In genomic region chr3:103314291-103314690, GRCm38 (mm10) we compare ENCODE assay signal across 22 mouse cellular contexts. TPM values are rescaled to one million over a fixed set of nuclear protein-coding genes. Genes with fewer than 3 reads are reported as not detected.
DNase-seq lines count a peak whose midpoint lies in the region; ATAC-seq and TF ChIP-seq lines count a peak whose summit lies in the region.
"Had no signal": no experiment of that assay in that cellular context is flagged by ENCODE, and none has a peak within 500 bp of the region (broad histone marks: within the 10 kb centered on the region; RNA-seq: fewer than 3 reads in every experiment).

No protein-coding gene starts in this region.

- H3K4me2 ChIP-seq in CH12.LX (ENCODE audit: insufficient read depth, low read depth, poor library complexity, severe bottlenecking), result no peak overlapping the region; the same call in 1 of the 2 replicates
- H3K4me2 ChIP-seq: forebrain, embryonic 13.5 days; hindbrain, embryonic 13.5 days had no signal

- peaks cover 29% of the 10 kb centered on the region for H3K4me1 ChIP-seq in megakaryocyte, embryonic 14.5 days
- peaks cover 2 to 11% of the 10 kb centered on the region in 2 experiments; a peak in 2 of 4 replicates for H3K4me1 ChIP-seq in CH12.LX (ENCODE audit: control insufficient read depth in 1 of 2, insufficient read depth in 2 of 2)
- H3K4me1 ChIP-seq: embryonic facial prominence, embryonic 10.5 days; forebrain, embryonic 13.5 days; heart, embryonic 10.5 days had no signal

- TF ChIP-seq CTCF in CH12.LX (conservative IDR thresholded peaks at IDR 0.05 in 1 of 2, IDR thresholded peaks at IDR 0.05 in 1 of 2; ENCODE audit: low read depth in 2 of 2, low read length in 2 of 2), result no peak

- no peak for TF ChIP-seq POLR2A in CH12.LX (IDR thresholded peaks at IDR 0.05; ENCODE audit: low read depth, low read length)

- in situ Hi-C loops in CH12.LX (cut with MboI; ENCODE audit: low pct_ligation_motif_present, low pct_unique_long_range_greater_than_20kb, low sequenced_read_pairs), result no loop called here

- no peak overlapping the region for H3K27ac ChIP-seq in CH12.LX (ENCODE audit: insufficient read depth, low read depth)
- H3K27ac ChIP-seq: embryonic facial prominence, embryonic 10.5 days; forebrain, embryonic 13.5 days; gastrocnemius, adult 2 months; heart, embryonic 10.5 days; hindbrain, embryonic 13.5 days had no signal

- dilution Hi-C loops in CH12.LX (cut with MboI; ENCODE audit: extremely low pct_ligation_motif_present, extremely low pct_unique_long_range_greater_than_20kb, low sequenced_read_pairs), result no loop called here

- H3K36me3 ChIP-seq in megakaryocyte, embryonic 14.5 days (replicated peaks; ENCODE audit: low read length), result peaks cover 68% of the 10 kb centered on the region
- H3K36me3 ChIP-seq in CH12.LX (replicated peaks in 1 of 2; ENCODE audit: control insufficient read depth in 1 of 2, insufficient read depth in 1 of 2, low read length in 1 of 2), result peaks cover 2 to 18% of the 10 kb centered on the region in 2 experiments

- H3K27me3 ChIP-seq in megakaryocyte, embryonic 14.5 days (replicated peaks), result no peaks in the 10 kb centered on the region
- H3K27me3 ChIP-seq in CH12.LX (replicated peaks), result no peaks in the 10 kb centered on the region
- H3K27me3 ChIP-seq: forebrain, embryonic 13.5 days; hindbrain, embryonic 13.5 days had no signal

- H3K9me3 ChIP-seq in megakaryocyte, embryonic 14.5 days, result no peaks in the 10 kb centered on the region
- H3K9me3 ChIP-seq in CH12.LX (replicated peaks; ENCODE audit: low read length), result no peaks in the 10 kb centered on the region
- H3K9me3 ChIP-seq: embryonic facial prominence, embryonic 10.5 days; forebrain, embryonic 13.5 days; heart, embryonic 10.5 days; hindbrain, embryonic 13.5 days had no signal

- H3K79me2 ChIP-seq in CH12.LX (replicated peaks; ENCODE audit: control insufficient read depth, extremely low read depth, insufficient read depth, poor library complexity, severe bottlenecking), result 0 out of 2 replicates have a peak, but pooled peaks cover 2% of the 10 kb centered on the region

- ATAC-seq in megakaryocyte, adult 5-6 weeks (ENCODE audit: poor library complexity, severe bottlenecking), result no peak
- ATAC-seq: forebrain, embryonic 13.5 days had no signal

- TF ChIP-seq RAD21 in CH12.LX (IDR thresholded peaks at IDR 0.05; ENCODE audit: low read depth, low read length), result no peak

- peak; percentile 6 for DNase-seq in CH12.LX (ENCODE audit: extremely low read depth)
- peak; percentile 45 for DNase-seq in induced T-regulatory cell, adult 2 months (ENCODE audit: low read depth)
- no peak for DNase-seq in urinary bladder, postnatal 14 days (ENCODE audit: low spot score)
- DNase-seq in cerebellum, adult 18-20 months, result no peak
- no peak for DNase-seq in right cerebral cortex, adult 18-20 months
- no peak for DNase-seq in cerebellum, adult 11 months
- DNase-seq: adrenal gland, adult 8-10 months; adrenal gland, postnatal 36 days; cerebellum, adult 9-11 months; cerebellum, postnatal 36 days; gastrocnemius, adult 2 months; gastrocnemius, postnatal 25 days; heart, adult 11 months; heart, postnatal 10 days; heart, postnatal 4 days; kidney, adult 18-20 months had no signal

- TF ChIP-seq EP300 in CH12.LX (IDR thresholded peaks at IDR 0.05; ENCODE audit: low read length), result 0 out of 2 replicates have a peak, but pooled peaks have one; percentile 12

- 0 out of 2 replicates have a peak overlapping the region, but pooled peaks have one; percentile 33 for H3K9ac ChIP-seq in CH12.LX (ENCODE audit: insufficient read depth, low read depth)
- H3K9ac ChIP-seq: forebrain, embryonic 13.5 days; hindbrain, embryonic 13.5 days had no signal

- H3K4me3 ChIP-seq in megakaryocyte, embryonic 14.5 days (replicated peaks), result peak overlapping the region; percentile 72
- H3K4me3 ChIP-seq in CH12.LX (replicated peaks in 1 of 3; ENCODE audit: low read depth in 2 of 3, low read length in 2 of 3, poor library complexity in 1 of 3), result no peak overlapping the region
- H3K4me3 ChIP-seq: embryonic facial prominence, embryonic 10.5 days; forebrain, embryonic 13.5 days; gastrocnemius, adult 2 months; heart, embryonic 10.5 days; hindbrain, embryonic 13.5 days had no signal

TF ChIP-seq in CH12.LX, 34 proteins besides CTCF, POLR2A, EP300 and RAD21:
- no peak for TF ChIP-seq ZKSCAN1 (IDR thresholded peaks at IDR 0.05; ENCODE audit: borderline replicate concordance, low read depth, low read length)
- no peak for TF ChIP-seq HCFC1 (IDR thresholded peaks at IDR 0.05; ENCODE audit: low read depth, low read length)
- no peak for TF ChIP-seq NELFE (IDR thresholded peaks at IDR 0.05; ENCODE audit: low read depth, low read length)
- TF ChIP-seq POLR2AphosphoS2 (IDR thresholded peaks at IDR 0.05; ENCODE audit: low read depth, low read length), result no peak
- no peak for TF ChIP-seq MEF2A (IDR thresholded peaks at IDR 0.05; ENCODE audit: borderline replicate concordance, low read depth, low read length)
- no peak for TF ChIP-seq ZC3H11A (IDR thresholded peaks at IDR 0.05; ENCODE audit: low read depth, low read length)
- peak; percentile 32; the same call in 1 of the 2 replicates for TF ChIP-seq IRF4 (IDR thresholded peaks at IDR 0.05; ENCODE audit: low read depth, low read length)
- no peak for TF ChIP-seq E2F4 (IDR thresholded peaks at IDR 0.05; ENCODE audit: insufficient replicate concordance, low read depth, low read length)
- 0 out of 2 replicates have a peak, but pooled peaks have one; percentile 10 for TF ChIP-seq BHLHE40 (IDR thresholded peaks at IDR 0.05; ENCODE audit: low read depth, low read length)
- TF ChIP-seq USF1 (IDR thresholded peaks at IDR 0.05; ENCODE audit: low read depth, low read length), result no peak
- TF ChIP-seq CHD1 (IDR thresholded peaks at IDR 0.05; ENCODE audit: low read depth, low read length), result no peak
- TF ChIP-seq MAZ (IDR thresholded peaks at IDR 0.05; ENCODE audit: low read depth, low read length), result no peak
- no peak for TF ChIP-seq CHD2 (IDR thresholded peaks at IDR 0.05; ENCODE audit: low read length)
- no peak for TF ChIP-seq MYC (IDR thresholded peaks at IDR 0.05; ENCODE audit: low read depth, low read length)
- TF ChIP-seq ETS1 (conservative IDR thresholded peaks at IDR 0.05; ENCODE audit: low read depth, low read length), result no peak; the same call in 1 of the 2 replicates

RNA-seq across cellular contexts. Expression of gene Trim33, which starts 35.2 kb away (rescaled TPM):
- polyA plus RNA-seq in megakaryocyte, embryonic 14.5 days (2012; ENCODE audit: insufficient read depth, low replicate concordance), result 0.53 and 1.3 TPM in 2 replicates
- 88.5 and 89.6 TPM in 2 replicates for total RNA-seq in megakaryocyte, adult 5-6 weeks (2015)
- 42.5 and 47.5 TPM in 2 replicates for total RNA-seq in megakaryocyte, adult 5-6 weeks (2017)
- total RNA-seq in CH12.LX (2012; rRNA removed), result 11.7 and 13.5 TPM in 2 replicates
- 28.0 and 28.1 TPM in 2 replicates for total RNA-seq in CH12.LX (2014; rRNA removed)
- 29.3 and 30.5 TPM in 2 replicates for polyA plus RNA-seq in CH12.LX (2012; ENCODE audit: insufficient read length, low read depth)

Comparison
In these comparisons a context has a peak if more than half of its experiments do, and no peak if none do; other contexts are left out.
1. DNase-seq: peak in CH12.LX (single experiment) and induced T-regulatory cell, adult 2 months (single experiment); none in urinary bladder, postnatal 14 days (single experiment), cerebellum, adult 18-20 months (0 of 2), right cerebral cortex, adult 18-20 months (single experiment) and cerebellum, adult 11 months (single experiment).